Mouse (Mus musculus) adrenal gland, adult 8-10 months (tissue): ENCODE data around the gene Pan3. TPM values are rescaled to one million over a fixed set of nuclear protein-coding genes. Genes with fewer than 3 reads are reported as not detected.

Experiments used
- DNase-seq: peaks from one replicate; pipeline ENCODE4 v3.0.0; 2022
- total RNA-seq, 4 experiments: library from RNA; stranded (reverse); gene quantifications; 2 replicates each; pipeline ENCODE4 v1.2.4; 2022

The Pan3 gene
- total RNA-seq, 4 experiments from 2014 or later: 87.1 to 151 (median 115) TPM

DNA sequence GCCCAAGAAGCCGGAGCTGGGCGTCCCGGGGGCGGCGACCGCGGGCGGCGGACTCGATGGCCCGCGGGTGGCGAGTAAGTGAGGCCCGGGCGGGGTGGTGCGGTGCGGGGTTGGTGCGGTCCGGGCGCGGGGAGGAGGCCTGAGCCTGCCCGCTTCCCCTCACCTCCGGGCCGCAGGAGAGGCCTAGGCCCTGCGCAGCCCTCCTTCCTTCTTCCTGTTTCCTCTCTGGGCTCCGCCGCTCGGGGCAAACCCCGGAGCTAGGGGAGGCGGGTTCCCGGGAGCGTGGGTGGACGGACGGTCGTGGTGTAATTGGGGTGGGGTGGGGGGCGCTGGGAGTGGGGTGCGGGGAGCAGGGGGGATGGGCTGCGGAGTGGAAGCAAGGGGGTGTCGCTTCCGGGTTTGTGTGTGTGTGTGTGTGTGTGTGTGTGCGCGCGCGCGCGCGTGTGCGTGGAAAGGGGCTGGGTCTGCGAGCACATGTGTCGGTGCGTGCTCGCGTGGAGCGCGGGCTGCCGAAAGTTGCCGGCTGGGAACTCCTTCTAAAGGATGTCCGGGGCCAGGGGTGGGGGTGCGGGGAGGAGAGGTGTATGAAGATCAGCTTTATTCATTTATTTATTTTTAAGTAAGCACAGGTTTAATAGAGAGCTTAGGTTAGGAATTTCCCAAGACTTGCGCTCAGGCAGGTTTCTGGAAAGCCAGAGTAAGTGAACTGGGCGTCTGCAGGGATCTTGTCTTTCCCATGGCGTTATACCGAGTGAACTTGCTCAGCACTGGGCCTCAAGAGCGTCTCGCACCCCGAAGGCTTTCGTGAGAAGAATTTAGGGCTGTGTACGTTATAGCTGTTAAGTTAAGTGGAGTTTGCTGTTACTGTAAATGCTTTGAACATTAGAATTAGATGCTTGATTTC, 1.2 kb downstream of the Pan3 start:
- DNase-seq: peak; percentile 69

GRCm38 (mm10) chr5:147432927-147433326, 3.0 kb downstream of the Pan3 start:
- DNase-seq: no peak

DNA sequence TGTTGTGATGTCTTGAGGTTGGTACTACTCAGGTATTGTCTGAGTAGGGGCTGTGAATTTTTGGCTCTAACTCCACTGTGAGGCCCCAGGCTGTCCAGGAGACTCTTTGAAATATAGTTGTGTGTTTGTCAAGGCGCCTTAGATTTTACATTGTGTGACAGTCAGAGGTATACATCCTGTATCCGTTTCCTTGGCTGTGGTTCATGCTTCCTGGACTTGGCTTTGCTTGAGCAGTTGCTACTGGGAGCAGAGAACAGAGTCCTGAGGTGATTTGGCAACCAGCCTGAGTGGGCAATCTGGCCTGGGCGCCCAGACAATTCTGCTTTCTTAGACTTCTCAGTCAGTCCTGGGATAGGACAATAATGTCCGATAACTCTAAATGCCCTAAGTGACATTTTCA, 5.3 kb downstream of the Pan3 start:
- no peak for DNase-seq

DNA sequence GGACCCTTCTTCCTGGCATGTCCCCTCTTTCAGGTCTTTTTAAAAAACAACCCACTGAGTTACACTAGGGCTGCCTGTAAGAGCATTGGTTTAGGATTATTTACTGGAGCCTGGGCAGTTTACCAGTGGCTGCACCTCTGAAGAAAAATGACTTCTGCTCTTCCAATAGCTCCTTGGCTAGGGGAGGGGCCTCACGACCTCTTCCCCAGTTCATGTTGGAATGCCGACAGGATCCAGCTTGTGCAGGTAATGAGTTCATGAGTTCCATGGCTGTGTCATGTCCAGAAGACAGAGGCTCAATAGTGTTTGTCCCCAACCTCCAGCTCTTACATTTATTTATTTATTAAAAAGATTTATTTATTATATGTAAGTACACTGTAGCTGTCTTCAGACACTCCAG, 5.8 kb downstream of the Pan3 start:
- no peak for DNase-seq

- DNase-seq: no peak
Measured at GRCm38 (mm10) chr5:147436491-147436890, 6.5 kb downstream of the Pan3 start.

DNA sequence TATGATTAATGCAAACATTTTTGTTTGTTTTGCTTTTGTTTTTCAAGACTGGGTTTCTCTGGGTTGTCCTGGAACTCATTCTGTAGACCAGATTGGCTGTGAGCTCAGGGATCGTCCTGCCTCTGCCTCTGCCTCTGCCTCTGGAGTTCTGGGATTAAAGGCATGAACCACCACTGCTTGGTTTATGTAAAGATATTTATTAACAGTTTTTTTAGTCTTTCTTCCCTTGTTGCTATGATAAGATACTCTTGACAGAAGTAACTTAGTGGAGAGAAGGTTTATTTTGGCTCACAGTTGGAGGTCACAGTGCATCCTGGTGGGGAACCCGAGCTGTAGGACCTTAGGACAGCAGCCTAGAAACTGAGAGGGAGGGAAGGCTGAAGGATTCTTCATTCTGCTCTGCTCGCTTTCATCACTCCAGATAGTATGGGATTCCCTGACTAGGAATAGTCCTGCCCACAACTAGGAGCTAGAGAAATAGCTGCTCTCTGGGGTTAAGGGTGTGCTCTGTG, 11.1 kb downstream of the Pan3 start:
- no peak for DNase-seq

- no peak for DNase-seq
Measured at GRCm38 (mm10) chr5:147441979-147442378, 12.0 kb downstream of the Pan3 start.

DNA sequence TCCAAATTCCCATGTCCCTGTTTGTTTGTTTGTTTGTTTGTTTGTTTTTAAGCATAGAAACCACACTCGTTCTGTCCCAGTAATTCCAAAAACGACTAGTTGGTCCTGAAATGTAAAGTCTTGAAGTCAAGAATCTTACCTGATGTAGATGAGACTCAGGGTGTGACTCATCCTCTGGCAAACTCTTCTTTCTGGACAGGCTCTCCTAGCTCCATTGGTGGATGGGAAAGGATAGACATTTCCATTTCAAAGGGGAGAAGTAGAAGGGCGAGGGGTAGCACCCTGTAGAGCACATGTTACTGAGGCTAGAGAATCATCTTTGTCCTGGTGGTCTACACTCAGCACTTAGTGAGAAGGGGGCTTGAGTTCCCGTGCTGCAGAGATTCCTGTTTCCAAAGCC, 12.8 kb downstream of the Pan3 start:
- no peak for DNase-seq

DNA sequence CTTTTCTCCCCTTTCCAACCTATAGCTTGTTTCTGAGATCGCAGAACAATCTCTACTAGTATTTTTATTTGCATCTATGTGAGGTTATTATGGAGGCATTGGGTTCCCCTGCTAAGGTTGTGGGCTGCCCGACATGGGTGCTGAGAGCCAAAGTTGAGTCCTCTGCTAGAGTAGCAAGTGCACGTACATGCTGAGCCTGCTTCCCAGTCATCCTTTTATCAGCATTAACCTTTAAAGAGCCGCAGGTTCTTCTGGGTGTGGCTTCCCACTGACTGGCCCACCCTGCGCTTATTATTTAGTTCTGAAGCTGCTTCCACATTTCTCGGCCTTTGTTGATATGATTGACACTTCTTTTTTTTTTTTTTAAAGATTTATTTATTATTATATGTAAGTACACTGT, 14.3 kb downstream of the Pan3 start:
- no peak for DNase-seq

- DNase-seq: no peak
Measured at GRCm38 (mm10) chr5:147444757-147445156, 14.8 kb downstream of the Pan3 start.

GRCm38 (mm10) chr5:147445252-147445651, 15.3 kb downstream of the Pan3 start:
- DNase-seq: no peak

GRCm38 (mm10) chr5:147448526-147448925, 18.6 kb downstream of the Pan3 start:
- DNase-seq: no peak

DNA sequence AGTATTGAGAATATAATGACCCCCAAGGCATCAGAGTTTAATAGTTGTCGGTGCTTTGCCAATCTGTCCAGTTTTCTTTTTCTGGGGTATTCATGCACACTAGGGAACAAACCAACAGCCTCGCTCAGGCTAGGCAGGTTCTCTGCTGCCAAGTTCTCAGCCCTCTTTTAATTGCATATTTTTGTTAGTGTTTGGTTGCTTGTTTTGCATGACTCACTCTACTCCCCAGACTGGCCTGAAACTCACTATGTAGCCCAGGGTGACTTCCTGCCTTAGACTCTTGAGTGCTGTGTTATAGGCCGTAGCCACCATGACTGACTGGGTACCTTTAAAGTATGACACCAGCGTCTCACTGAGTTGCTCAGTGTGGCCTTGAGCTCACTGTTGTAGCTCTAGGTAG, 19.0 kb downstream of the Pan3 start:
- no peak for DNase-seq

GRCm38 (mm10) chr5:147456491-147456890, 26.5 kb downstream of the Pan3 start:
- no peak for DNase-seq

GRCm38 (mm10) chr5:147459821-147460567, 30.0 kb downstream of the Pan3 start:
- DNase-seq: no peak

DNA sequence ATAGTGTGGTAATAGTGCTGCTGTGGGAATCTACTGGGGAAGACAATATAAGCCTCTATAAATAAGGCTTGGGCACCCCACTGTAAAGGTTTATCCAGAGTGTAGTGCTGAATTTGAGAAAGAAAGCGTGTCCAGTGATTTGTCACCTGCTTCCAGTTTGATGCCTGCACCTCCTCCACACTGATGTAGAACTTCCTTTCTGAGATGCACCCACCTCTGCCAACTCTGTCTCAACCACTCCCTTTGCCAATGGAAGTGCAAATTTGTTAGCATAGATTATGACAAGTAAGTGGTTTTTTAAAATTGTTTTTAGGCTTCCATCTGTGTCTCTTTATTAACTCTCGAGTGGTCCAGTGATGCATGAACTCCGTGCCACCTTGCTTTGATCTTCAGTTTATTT, 33.3 kb downstream of the Pan3 start:
- no peak for DNase-seq

- no peak for DNase-seq
Measured at GRCm38 (mm10) chr5:147466361-147466760, 36.4 kb downstream of the Pan3 start.

DNA sequence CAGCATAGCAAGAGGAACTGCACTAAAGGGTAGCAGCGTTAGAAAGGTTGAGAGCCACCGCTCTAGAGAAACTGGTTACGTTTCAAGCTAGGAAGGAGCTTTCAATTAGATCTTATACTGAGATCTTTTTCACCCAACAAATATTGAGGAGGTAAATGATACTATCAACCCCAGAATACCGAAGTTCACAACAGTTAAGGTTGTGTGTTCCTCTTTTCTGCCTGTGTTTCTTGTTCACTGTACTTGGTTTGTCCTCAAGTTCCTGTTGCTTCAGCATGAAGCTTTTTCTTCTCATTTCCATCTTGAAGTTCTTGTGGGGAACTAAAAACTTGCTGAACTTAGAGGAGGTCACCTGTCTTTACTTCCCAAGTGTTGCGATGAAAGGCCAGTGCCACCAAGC, 41.2 kb downstream of the Pan3 start:
- no peak for DNase-seq

- DNase-seq: no peak
Measured at GRCm38 (mm10) chr5:147473071-147473470, 43.1 kb downstream of the Pan3 start.

- no peak for DNase-seq
Measured at GRCm38 (mm10) chr5:147473856-147474255, 43.9 kb downstream of the Pan3 start.

DNA sequence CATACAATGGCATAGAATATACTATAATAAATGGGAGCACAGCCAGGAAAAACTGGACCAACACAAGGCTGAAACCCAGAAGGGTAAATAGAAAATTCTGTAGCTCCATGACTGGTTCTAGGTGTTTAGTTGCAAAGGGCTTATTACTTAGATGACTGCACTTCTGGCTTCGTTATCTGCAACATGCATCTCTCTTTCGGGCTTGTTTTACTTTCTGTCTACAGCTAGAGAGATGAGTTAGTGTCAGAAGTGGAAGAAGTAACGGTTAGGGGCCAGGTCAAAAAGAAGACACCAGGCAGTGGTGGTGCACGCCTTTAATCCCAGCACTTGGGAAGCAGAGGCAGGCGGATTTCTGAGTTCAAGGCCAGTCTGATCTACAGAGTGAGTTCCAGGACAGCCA, 46.1 kb downstream of the Pan3 start:
- no peak for DNase-seq

GRCm38 (mm10) chr5:147477106-147477505, 47.1 kb downstream of the Pan3 start:
- no peak for DNase-seq

DNA sequence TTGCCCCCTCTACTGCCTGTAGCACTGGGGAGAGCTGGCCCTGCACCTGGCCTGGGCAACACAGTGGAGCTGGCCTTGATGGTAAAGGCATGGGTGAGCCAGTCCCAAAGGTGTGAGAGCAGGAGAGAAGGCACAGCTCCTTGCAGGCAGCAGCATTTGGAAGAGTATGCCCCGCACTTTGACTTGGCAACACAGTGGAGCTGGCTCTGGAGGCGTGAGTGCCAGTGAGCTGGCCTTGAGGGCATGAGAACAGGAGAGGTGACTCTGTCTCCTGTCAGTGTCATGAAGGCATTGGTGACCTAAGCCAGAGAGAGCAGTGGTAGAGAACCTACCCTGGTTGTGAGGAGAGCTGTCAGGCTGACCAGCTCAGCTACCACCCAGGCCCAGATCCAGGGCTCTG, 49.4 kb downstream of the Pan3 start:
- DNase-seq: peak; percentile 24

DNA sequence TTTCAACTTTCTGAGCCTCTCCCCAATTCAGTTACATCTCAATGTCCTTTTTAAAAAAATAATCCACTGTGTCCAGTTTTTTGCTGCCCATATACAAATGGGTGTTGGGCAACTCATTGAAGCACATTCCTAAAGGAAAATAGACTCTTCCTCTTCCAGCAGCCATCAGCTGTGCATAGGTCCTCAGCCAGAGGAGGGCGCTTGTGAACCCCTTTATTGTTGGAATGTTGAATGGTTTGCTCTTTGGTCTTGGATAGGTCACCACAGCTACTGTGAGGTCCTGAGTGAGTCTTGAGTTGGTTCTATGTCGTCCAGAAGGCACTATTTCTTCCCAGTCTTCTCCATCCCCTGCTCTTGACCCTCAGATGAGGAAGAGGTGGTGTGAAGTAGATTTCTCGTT, 54.2 kb downstream of the Pan3 start:
- no peak for DNase-seq
